Mouse (Mus musculus) right cerebral cortex, adult 2 months (tissue): ENCODE measurements at regions not wholly inside any gene's neighbourhood (a gene's known extent, or its start where the extent isn't known, plus 50 kb on each side); places are given as distances from the start of the nearest gene placed in this dataset.
A peak's percentile ranks its signal among the peaks of the same experiment; 100 is the strongest.
"Not testable (repeated sequence)": the region's sequence is repeated elsewhere in the genome, so short reads cannot be mapped to it uniquely, and the experiment has no call there.

Experiments used
- DNase-seq, 2 experiments: peaks; one replicate each; pipeline ENCODE4 v3.0.0; 2021 to 2022; ENCODE audit warnings: low spot score in 2 of 2

DNA sequence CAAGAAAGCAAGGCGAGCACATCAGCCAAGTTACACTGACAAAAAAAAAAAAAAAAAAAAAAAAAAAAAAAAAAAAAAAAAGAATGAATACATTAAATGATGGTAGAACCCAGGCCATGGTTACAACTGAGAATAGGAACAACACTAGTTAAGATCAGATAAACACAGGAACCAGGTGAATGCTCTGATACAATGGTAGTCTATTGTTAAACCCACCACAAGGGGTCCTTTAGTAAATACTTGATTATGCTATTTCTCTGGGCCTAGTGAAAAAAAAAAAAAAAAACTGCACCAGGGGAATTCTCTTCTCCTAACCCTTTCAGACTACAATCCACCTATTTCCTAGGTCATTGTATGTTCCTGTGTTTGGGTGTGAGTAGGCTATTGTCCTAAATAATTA lies 2289.7 kb downstream of the Cntnap5b start:
- no peak for DNase-seq

DNA sequence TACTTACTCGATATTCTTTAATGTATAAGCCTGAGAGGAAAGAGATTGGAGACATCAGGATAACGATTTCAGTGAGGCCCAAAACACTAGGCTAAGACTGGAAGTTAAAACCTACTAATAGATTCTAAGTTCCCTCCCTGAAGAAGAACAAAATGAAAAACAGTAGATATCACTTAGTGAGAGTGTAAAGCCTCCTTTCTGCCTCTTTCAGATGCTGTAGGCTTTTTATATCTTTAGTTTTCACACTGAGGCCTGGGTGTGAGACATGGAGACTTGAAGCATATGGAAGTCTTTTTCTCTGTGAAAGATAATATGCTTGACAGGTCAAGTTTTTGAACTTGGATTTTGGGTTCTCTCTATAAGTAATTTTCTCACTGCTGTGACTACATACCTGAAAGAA lies 2333.1 kb downstream of the Cntnap5b start:
- DNase-seq = no peak

DNA sequence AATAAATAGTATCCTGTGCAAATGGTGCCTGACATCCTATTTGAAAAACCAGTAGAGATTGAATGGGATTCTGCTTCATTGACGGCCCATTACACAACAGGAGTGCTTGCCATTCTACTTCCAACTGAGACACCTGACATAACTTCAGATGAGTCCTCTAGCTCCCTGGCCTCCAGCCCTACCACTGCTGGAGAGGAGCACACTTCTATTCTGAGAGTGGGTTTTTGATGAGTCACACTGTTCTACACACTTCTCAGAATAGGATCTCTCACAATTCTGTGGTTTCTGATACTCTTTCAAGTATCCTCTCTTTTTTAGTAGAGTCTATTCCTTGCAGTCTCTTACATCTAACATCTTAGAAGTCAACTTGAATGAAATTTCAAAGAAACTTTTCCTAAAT lies 2366.5 kb downstream of the Cntnap5b start:
- peak in 1 of 2 experiments; percentile 2 for DNase-seq

DNA sequence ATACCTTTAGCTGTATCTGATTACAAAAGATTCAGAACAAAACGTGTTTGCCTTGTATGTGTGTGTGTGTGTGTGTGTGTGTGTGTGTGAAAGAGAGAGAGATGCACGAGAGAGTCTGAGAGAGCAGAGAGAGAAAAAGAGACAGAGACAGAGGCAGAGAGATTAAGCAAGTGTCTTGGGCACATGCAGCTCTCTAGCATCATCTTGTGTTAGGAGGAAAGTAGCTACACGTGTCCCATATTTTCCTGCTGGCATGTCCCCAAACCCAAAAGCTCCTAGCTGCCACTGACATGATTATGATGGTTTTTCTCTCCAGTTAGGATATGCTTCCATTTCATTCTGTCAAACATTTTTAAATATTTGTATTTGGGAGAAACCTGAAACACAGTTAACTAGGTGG lies 2373.8 kb downstream of the Cntnap5b start:
- peak; percentile 2 to 5 for DNase-seq

DNA sequence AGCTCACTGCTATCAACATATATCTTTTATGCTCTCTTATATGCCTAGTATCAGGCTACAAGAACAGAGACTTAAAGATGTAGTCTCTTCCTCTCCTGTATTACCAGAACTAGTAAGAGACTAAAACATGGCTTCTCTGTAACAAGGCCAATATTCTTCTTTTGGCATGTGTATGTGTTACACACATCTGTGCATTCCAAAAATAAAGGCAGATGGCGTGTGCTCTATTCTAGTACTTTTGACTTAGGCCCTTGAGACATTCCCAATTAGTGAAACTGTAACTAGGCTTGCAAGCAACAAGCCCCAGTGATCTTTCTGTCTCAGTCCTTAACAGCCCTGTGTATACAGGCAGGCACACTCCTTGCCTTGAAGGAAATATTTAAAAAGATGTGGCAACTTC lies 2394.1 kb downstream of the Cntnap5b start:
- DNase-seq = no peak

DNA sequence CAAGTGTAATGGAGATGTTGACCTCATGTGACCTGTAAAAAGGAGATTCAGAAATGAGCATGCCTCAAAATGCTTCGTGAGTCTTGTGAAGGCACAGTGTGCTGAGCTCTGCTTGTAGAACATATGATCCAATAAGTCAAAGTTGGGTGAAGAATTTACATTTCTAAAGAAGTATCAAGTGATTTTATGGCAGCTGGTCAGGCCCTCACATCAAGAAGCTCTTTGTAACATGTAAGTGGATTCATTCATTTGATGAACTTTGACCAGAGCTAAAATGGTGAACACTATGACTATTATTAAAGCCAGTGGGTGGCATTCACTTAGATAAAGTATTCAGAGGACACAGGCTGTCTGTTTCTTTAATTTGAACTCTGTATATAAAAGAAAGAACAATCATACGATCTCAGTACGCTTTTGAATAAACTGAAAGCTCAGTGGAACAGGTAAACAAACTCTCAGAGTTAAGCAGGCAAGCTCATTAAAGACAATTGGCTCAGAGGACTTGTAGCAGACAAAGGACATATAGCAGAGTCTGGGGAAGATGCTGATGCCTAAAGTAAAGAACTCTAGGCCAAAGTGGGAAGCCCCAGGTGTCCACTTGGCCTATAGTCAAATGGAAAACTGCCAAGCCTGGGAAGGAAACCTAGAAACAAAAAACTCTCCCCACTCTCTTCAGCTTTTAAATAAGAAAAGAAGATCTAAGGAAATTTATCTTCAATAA lies 2398.2 kb downstream of the Cntnap5b start:
- no peak for DNase-seq

DNA sequence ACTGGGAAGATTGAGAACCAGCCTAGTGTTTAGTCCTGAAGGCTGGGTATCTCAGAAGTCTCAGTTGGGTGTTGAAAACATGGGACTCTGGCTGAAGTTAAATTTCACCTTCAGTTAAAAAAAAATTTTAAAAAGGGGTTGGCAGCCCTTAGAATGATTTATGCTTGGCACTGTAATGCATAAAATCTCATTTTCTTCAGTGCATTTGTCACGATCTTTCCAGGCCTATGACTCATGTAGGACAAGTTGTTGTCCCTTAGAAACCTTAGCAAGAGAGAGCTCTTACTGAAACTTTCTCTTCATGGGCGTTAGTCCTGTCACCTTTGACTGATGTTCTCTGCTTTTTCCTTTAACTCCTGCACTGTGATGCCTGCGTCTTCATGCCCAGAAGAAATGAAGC lies 2413.4 kb downstream of the Cntnap5b start:
- DNase-seq = no peak

DNA sequence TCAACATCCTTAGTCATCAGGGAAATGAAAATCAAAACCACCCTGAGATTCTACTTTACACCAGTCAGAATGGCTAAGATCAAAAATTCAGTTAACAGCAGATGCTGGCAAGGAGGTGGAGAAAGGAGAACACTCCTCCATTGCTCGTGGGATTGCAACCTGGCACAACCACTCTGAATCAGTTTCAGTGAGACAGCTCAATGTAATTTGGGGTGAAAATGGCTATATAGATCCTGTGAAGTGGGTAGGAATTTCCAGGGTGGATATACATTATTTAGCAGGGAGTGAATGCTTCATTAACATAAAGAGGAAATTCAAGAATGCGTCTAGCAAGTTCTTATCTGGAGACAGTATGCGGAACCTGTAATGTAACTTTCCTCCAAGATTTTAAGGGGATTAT lies 2462.9 kb downstream of the Cntnap5b start:
- peak in 1 of 2 experiments; percentile 1 for DNase-seq

DNA sequence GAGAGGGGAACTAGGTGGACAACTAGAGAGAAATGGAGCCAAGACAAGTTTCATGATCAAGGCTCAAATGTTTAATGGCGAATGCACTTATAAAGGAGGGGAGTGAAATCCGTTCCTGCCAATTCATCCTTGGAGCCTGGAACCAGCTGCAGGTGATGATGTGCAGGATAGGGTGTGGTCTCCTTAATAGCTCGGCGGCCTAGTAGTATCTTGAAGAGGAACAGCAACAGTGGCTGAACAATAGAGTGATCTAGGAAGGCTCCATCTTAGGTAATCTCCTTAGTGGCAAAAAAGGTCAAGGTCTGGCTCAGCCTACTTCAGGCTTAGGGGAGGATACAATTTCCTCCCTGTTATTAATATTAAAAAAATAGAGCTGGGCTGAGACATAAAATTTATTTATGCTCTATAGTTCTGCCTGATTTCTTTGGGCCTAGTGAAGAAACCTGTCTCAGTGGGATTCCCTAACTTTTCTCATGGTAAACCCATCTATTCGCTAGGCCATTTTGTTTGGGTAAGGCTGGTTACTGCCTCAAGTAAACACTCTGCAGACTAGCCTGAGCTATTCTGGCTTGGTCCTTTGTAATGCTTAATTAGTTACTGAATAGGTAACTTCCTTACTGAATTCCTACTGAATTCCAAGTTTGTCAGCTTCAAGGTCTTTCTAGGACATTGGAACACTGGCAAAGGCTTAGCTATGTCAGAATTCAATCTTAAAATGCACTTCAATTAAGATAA lies 2490.7 kb downstream of the Cntnap5b start:
- DNase-seq = not testable (repeated sequence)

DNA sequence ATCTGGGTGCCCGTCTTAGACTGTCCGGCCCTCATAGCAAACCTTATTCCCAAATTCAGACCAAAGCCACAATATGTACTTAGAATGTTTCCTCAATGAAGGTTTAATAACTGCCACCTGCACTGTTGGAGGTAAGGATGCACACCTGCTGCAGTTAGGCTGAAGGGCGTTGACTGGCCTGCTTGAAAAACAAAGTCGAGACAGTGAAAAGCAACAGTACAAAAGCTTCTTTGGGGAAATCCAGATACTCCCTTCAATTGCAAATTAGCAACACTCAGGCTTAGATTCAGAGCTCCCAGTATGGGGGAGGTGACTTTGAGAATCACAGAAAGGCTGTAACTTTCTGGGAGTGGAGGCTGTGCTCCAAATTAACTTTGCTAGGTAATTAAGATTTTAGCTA lies 2491.9 kb downstream of the Cntnap5b start:
- not testable (repeated sequence) for DNase-seq

DNA sequence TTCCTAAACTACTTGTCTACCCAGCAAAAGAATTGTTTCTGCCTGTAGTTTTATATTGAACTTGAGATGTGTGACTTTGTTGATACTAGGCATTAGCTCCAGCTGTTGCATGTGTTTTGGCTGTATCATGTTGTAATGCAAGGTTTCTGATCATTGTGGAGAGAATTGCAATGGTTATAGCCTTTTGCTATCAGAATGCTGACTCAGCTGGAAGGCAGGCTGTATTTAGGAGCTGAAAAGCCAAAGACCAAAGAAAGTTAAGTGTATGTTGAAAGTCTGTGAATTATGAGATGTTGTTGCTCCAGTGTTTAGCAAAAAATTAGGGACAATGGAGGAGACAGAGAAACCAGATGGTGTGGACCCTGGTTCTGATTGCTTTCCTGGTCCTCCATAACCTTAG lies 2493.9 kb upstream of the Cdh20 start:
- DNase-seq = no peak

DNA sequence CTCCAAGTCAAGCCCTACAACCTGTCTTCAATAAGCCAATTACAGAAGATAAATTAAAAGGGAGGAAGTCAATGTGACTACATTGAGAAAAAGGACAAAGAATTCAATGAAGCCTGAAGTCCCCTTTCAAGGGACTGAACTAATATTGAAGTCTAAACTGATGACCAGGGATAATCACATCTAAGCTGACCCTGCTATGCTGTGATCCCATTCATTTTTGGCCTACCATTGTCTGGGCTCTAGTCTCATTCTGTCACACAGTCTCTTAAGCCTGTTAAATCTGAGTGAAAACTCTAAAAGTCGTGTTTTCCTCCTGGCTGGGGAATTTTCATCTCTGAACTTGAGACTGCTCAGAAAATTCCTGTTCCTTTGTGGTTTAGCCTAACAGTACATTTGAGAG lies 2480.0 kb upstream of the Cdh20 start:
- DNase-seq = no peak

DNA sequence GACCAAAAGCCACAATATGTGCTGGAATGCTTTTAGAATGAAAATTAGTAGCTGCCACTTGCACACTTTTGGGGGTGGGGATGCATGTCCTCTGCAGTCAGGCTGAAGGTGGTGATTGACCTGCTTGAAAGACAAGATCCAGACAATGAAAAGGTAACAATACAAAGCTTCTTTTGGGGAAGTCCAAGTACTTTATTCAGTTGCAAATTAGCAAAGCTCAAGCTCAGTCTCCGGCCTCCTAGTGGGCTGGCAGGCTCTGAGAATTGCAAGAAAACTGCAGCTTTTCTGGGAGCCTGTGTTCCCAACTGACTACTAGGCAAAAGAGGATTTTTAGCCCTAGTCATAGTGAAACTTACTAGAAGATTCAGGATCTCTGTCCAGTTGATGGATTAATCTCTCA lies 2464.8 kb upstream of the Cdh20 start:
- DNase-seq = no peak

DNA sequence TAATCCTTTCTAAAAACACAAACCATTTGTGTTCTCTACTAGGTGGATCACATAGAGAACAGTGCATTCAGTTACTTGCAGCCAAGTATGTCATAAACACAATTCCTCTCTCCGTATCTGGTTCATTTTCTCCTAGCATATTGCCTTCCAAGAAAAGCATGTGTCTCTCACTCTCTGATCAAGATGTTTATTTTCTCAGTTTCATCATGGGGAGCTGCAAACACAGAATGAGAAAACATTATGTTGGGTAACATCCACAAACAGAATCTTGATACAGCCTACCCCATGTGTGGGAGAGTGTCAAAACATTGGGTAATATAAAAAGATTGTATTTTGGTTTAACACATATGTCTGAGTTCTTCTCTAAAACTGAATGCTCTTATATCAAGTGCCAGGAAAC lies 2415.2 kb upstream of the Cdh20 start:
- peak in 1 of 2 experiments; percentile 3 for DNase-seq

DNA sequence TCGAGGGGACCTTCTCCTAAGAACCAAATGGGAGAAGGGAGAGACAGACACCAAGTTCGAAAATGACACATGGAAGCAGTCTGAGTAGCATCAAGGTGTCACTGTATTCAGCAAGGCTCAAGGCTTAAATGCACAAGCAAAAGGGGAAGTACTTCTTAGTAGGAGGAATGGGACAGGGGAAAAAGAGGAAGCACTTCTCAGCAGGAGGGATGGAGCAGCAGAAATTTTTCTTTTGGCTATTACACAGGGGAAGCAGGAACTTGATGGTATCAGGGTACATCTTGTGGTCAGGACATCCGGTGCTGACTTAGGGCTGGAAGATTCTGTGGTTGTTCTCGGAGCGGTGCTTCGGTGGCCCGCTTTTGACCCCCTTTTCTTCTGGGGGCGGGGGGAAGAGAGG lies 2410.4 kb upstream of the Cdh20 start:
- not testable (repeated sequence) for DNase-seq

DNA sequence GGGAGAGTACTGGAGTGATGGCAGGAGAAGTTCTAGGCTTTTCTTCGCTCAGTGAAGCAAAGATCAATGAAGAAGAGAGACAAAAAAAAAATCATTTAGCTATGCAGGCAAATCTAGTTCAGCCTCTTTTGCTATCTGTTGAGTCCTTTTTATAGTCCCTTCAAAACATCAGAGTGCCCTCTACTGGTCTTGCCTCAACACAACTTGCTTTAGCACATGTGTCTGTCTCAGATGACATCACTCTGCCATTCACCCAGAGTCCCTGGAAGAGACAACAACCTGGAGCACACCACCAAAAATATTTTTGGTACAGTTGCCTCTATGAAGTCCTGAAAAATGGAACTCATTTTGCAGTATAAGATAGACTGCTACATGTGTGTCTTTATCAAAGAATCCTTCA lies 2389.7 kb upstream of the Cdh20 start:
- no peak for DNase-seq
